Mouse (Mus musculus) heart, postnatal 0 days (tissue): ENCODE measurements around the gene Rcan1.

Experiments used
- CTCF ChIP-seq: IDR thresholded peaks from 2 replicates; pipeline ENCODE4 v1.5.1; 2016; ENCODE audit warnings: antibody characterized with exemption, control low read depth, low read depth
- EP300 ChIP-seq: IDR thresholded peaks from 2 replicates; pipeline ENCODE4 v1.6.1; 2016; ENCODE audit warnings: antibody characterized with exemption, low read depth

DNA sequence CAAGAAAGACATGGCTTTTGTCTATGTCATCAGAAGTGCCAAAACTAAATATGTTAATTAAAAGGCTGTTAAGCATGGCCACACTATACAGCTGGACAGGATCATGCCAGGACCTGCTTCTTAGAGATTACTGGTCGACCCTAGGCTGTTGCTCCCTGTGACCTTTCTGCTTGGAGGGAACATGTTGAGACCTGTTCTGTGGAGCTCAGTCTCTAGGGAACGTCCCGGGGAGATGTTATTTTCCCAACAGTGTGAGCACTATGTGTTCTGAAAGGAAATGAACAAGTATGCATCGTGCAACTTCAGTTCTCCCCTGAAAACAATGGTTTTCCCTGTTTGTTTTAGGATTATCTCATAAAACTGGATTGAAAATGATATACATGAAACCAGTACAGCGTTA, 32.4 kb upstream of the Rcan1 start:
- no peak for TF ChIP-seq CTCF
- no peak for TF ChIP-seq EP300
